Mouse (Mus musculus) G1E-ER4 (cell line): ENCODE data around the gene Fam149a. TPM values are rescaled to one million over a fixed set of nuclear protein-coding genes. Genes with fewer than 3 reads are reported as not detected.

Experiments used
- GATA1 ChIP-seq: IDR thresholded peaks from one replicate; pipeline ENCODE4 v1.8.0; 2012; ENCODE audit warnings: low read length, inconsistent platforms
- polyA plus RNA-seq: library from polyadenylated mRNA; stranded (reverse); fragments of >175 nt; gene quantifications from 2 replicates; pipeline ENCODE4 v1.2.3, GENCODE M21; 2012

The Fam149a gene
- polyA plus RNA-seq, 1 experiment, result not detected

DNA sequence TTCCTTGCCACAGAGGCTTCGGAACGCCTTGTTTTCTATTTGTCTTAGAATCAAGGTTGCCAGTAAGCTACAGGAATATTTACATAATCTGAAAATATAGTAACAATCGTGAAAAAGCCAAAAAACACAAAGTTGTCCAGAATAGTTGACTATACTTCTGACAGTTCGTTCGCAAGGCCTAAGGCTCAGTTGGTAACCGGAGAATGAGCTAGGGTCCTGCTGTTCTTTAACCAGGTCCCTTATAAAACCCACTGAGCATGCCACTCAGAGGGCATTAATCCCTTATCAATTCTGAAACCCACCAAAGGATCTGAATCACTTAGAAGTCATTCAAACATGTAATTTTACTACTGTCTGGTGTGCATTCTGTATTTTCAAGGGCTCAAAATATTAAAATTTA, 26.3 kb downstream of the Fam149a start:
- TF ChIP-seq GATA1, result no peak

- TF ChIP-seq GATA1, result no peak
Observed at GRCm38 (mm10) chr8:45345031-45345430, 37.1 kb downstream of the Fam149a start.

DNA sequence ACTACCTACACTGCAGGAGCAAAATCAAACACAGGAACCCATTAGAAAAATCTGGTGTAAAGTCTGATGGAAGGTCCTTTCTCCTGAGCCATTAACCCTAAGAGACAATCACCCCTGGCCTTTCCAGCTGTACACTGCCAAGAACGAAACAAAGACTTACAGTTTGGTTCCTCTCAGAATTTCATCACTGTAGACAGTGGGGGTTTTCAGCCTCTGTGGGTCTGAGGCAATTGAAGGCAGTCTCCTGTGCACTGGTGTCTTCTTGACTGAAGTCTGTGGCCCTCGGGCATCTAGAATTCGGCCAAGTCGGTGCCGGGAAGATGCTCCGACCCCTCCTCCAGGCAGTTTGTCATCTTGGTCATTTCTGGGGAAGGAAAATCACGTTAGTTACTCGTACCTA, 37.8 kb downstream of the Fam149a start:
- no peak for TF ChIP-seq GATA1

DNA sequence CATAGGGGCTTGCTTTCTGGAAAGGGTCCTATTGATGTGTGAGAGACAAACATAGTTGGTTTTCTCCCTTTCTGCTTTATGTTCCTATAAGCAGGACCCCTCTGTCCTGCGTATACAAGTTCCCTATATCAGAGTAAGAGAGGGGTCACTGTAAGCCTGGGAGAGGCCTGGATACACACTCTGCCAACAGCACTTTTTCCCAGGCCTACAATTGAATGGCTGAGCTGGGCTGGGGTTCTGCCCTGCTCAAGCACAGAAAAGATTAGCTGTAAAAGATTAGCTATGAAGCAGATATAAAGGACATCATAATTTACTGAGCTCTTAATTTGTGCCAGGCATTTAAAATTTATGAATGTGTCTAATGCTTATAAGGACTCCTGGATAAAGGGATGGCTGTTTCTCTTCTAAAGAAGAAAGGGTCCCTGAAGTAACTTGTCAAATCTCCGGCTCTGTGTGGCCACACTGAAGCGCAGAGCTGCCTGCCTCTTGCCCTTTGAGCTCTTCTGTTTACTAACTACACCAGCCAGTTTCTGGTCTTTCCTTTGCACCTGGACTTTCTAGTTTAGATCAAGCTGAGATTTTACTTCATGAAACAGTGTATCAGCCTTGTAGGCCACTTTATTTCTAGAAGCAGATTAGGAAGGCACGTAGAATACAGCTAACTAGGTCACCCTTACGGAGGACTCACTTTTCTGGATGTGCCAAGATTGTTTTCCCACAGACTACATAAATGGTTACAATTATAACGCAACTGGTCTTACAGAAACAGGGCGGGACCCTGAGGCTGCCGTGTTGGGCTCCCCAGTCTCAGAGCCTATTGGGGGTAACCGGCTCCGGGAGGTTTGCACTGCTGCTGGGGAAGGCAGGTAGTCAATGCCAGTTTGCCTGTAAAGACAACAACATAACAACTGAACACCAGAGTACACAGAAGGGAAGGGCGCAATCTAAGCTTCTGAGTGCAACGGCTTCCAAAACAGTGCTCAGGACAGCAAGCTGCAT, 40.2 kb downstream of the Fam149a start:
- no peak for TF ChIP-seq GATA1

- TF ChIP-seq GATA1, result no peak
Observed at GRCm38 (mm10) chr8:45333493-45333892, 48.6 kb downstream of the Fam149a start.

DNA sequence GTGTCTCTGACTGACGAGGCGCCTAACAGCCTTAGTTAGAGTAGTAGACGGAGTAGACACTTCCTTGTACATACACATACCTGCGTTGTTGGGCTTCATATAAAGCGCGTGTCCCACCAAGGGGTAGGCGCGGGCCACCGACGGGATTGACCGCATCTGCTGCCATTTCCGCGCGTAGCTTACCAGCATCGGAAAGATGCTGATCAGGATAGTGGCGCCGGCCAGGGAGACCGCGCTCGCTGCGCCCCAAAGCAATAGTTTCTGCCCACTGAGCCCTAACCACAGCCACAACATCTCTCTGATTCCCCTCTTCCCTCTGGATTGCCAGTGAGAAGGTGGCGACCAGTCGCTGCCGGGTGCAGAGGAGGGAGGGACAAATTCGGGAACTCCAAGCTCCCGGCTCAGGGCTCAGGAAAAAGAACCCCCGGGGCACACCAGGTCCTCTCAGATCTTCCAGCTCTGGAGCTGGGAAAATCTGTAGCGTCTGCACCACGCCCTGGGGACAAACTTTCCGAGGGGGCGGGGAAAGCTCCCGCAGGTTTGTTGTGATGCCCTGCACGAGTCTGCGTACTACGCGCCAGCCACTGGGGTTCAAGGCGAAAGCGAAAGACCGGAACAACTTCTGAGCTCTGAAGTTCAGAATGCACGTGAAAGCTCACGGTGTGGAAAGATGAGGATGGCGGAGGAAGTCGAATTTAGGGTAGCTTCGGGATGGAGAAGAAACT, 49.2 kb downstream of the Fam149a start, which contains the start of gene Cyp4v3:
Gene Cyp4v3 (minus strand): TSS at position 532 of the 725 bp plus-strand sequence.
- no peak for TF ChIP-seq GATA1

DNA sequence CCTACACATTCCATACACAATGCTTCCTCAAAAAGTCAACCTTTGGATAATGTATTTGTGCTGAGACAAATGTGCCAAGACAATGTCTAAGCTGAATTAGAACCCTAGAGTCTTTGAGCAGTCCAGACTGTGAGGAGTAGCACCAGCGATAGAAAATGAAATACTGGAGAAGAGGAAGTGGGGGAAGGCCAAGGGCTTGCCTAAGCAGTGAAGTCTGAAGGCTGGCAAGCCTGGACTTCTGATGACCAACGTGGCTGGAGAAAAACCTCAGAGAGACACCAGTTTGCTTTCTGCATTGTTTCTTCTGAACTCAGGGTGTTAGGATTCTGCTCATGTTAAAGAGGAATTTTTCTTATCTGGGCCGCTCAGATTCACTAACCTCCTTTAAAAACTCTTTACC, 51.2 kb downstream of the Fam149a start:
- no peak for TF ChIP-seq GATA1

DNA sequence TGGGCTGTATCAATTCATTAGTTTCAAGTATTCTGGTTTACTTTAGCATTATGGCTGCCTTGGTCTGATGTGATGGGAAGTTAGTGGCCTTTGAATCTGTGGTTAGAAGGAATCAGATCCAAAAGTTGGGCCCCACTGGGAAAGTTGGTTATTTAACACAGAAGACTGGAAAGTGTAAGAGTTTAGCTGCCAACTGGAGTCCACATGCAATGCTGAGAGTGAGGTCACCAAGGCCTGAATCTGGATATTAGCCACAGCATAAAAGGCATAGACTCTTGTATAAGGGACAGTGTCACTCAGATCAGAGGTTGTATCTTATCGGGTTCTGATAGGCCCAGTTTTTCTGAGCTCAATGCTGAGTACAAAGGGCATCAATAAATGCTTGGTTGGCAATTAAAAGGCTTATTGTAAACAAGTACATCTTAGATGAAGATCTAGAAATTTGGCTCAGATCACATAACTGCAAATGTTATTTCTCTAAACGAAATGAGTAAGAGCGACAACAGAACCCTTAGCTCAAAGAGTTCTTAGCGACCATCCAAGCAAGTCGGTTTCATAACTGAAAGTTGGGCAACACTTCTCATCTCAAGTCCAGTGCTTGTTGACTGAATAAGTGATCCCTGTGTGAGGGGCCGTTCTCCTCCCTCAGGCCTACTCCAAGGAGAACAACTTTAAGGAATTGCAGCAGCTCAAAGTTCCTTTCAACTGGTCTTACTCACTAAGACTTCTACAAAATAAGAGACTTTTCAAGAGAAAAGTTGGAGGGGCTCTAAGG, 52.7 kb downstream of the Fam149a start:
- no peak for TF ChIP-seq GATA1

- no peak for TF ChIP-seq GATA1
Observed at GRCm38 (mm10) chr8:45324151-45324550, 57.9 kb downstream of the Fam149a start.

DNA sequence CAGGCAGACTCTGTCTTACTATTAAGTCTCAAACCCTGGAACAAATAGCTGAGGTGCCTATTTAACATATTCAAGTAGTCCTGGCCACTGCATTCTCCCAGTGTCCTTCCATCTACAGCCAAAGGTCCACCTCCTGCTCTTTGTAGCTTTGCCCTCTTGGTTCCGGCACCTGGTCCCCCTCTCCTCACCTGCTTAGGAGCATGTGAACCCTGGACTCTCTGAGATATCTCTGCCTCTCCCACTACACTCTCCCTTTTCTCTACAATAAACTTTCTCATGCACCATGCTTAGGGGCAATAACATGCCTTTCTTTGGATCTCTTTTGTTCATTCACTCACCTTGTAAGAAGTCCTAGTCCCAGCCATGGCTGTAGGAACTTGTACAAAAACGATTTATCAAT, 60.7 kb downstream of the Fam149a start:
- TF ChIP-seq GATA1, result no peak

GRCm38 (mm10) chr8:45320930-45321329, 61.2 kb downstream of the Fam149a start:
- no peak for TF ChIP-seq GATA1

GRCm38 (mm10) chr8:45310967-45311366, 71.1 kb downstream of the Fam149a start:
- TF ChIP-seq GATA1, result no peak

- no peak for TF ChIP-seq GATA1
Observed at GRCm38 (mm10) chr8:45308366-45308765, 73.7 kb downstream of the Fam149a start, which contains the start of gene Gm45753. Gm45753 (minus strand) TSS chr8:45308466.

DNA sequence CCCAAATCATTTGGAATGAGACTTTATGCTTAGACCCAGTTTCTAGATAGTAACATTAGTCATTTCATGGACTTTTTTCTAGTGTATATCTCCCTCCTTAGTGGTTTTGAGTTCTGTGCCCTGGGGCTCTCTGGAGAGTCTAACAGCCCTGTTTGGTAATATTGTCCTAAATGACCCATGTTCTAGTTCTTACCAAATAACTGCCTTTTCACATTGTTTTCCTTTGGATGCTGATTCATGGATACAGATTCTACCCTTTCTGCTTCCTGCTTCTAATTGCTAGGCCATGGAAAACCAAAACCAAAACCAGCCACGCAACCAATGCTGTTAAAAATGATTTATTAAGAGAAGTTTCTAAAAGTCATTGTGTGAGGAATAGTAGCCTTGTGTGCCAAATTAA, 76.6 kb downstream of the Fam149a start:
- no peak for TF ChIP-seq GATA1

DNA sequence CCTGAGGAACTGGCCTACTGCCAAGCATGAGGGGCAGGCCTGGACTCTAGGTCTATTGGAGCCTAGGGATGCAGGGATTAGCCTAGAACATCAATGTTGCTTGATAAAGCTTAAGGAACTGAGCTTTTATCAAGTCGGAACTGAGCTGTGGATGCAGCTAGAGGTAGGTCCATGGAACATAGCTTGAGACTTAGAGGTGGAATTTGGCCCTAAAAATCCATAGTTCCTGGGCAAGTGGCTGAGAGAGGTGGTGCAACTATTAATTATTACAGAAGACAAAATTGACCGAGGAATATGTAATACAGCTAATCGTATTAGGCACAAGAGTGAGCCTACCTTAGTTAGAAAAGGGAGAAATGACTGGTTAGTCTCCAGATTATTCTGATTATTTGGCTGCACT, 77.7 kb downstream of the Fam149a start:
- TF ChIP-seq GATA1, result no peak
